Comparison of ENCODE assay signal across 8 mouse cellular contexts in genomic region chr3:152190679-152191477, GRCm38 (mm10). TPM values are rescaled to one million over a fixed set of nuclear protein-coding genes. Genes with fewer than 3 reads are reported as not detected.
DNase-seq lines count a peak whose midpoint lies in the region; ATAC-seq and TF ChIP-seq lines count a peak whose summit lies in the region.

No protein-coding gene starts in this region.

- TF ChIP-seq POLR2A in MEL (IDR thresholded peaks at IDR 0.05; ENCODE audit: control insufficient read depth in 1 of 2, insufficient read depth in 1 of 2, low read depth in 1 of 2, low read length in 2 of 2, poor library complexity in 1 of 2): no peak

- H3K79me2 ChIP-seq in MEL (ENCODE audit: control insufficient read depth, insufficient read depth, low read length, poor library complexity): peaks cover 46% of the 10 kb centered on the region

- intact Hi-C loops in heart, postnatal 14 days (cut with DNase I): loop anchor here (2.0 kb wide), 1 partner anchor 46 kb away; no protein-coding TSS in a partner anchor

- no peak for DNase-seq in heart, embryonic 10.5 days (ENCODE audit: low spot score)
- DNase-seq in heart, postnatal 14 days: no peak
- peak; percentile 79 for DNase-seq in MEL (ENCODE audit: low read depth, low spot score)
- no peak for DNase-seq in forebrain, embryonic 14.5 days (ENCODE audit: low spot score)
- DNase-seq in liver, embryonic 13.5 days: no peak
- DNase-seq in ovary, postnatal 14 days (ENCODE audit: low spot score): no peak
- DNase-seq in layer of hippocampus, adult 9-11 months: no peak
- DNase-seq in retina, embryonic 14.5 days (ENCODE audit: low spot score): no peak

- peaks cover 10% of the 10 kb centered on the region; the same call in 1 of the 2 replicates for H3K36me3 ChIP-seq in heart, embryonic 10.5 days
- H3K36me3 ChIP-seq in MEL (ENCODE audit: control insufficient read depth in 1 of 2, insufficient read depth in 2 of 2, low read length in 2 of 2): peaks cover 2 to 31% of the 10 kb centered on the region in 2 experiments
- H3K36me3 ChIP-seq in forebrain, embryonic 14.5 days (ENCODE audit: control insufficient read depth, insufficient read depth, low read length): peaks cover 3% of the 10 kb centered on the region; the same call in 1 of the 2 replicates
- peaks cover 19% of the 10 kb centered on the region for H3K36me3 ChIP-seq in liver, embryonic 13.5 days

- 0 out of 4 replicates have a peak, but pooled peaks of 1 of the 2 experiments have one; percentile 21 for TF ChIP-seq EP300 in MEL (IDR thresholded peaks at IDR 0.05; ENCODE audit: low read depth in 1 of 2, low read length in 2 of 2)

- peak overlapping the region; percentile 66 for H3K27ac ChIP-seq in heart, embryonic 10.5 days
- peak overlapping the region; percentile 82 for H3K27ac ChIP-seq in MEL (ENCODE audit: control insufficient read depth, low read depth, low read length)
- H3K27ac ChIP-seq in forebrain, embryonic 14.5 days (ENCODE audit: low read depth, low read length): no peak overlapping the region
- peak overlapping the region; percentile 43 for H3K27ac ChIP-seq in liver, embryonic 13.5 days

- peak overlapping the region; percentile 78 for H3K9ac ChIP-seq in MEL (ENCODE audit: control insufficient read depth, low read depth, low read length, poor library complexity, severe bottlenecking)
- H3K9ac ChIP-seq in forebrain, embryonic 14.5 days (ENCODE audit: low read length): no peak overlapping the region
- H3K9ac ChIP-seq in liver, embryonic 13.5 days: peak overlapping the region; percentile 89

- TF ChIP-seq CTCF in MEL (IDR thresholded peaks at IDR 0.05 in 2 of 3, conservative IDR thresholded peaks at IDR 0.05 in 1 of 3; ENCODE audit: control insufficient read depth in 1 of 3, insufficient read depth in 1 of 3, low read depth in 2 of 3, low read length in 3 of 3, poor library complexity in 1 of 3, severe bottlenecking in 1 of 3): no peak

- no peaks in the 10 kb centered on the region for H3K9me3 ChIP-seq in heart, embryonic 10.5 days
- no peaks in the 10 kb centered on the region for H3K9me3 ChIP-seq in MEL (replicated peaks; ENCODE audit: insufficient read depth, low read length)
- no peaks in the 10 kb centered on the region for H3K9me3 ChIP-seq in forebrain, embryonic 14.5 days (replicated peaks; ENCODE audit: control insufficient read depth, low read length)
- no peaks in the 10 kb centered on the region for H3K9me3 ChIP-seq in liver, embryonic 13.5 days (replicated peaks)

- WGBS in heart, embryonic 10.5 days: 71% methylated on average over 9 of the region's 9 CpGs
- 83% methylated on average over 9 of the region's 9 CpGs for WGBS in forebrain, embryonic 14.5 days
- WGBS in liver, embryonic 13.5 days (ENCODE audit: insufficient replicate concordance): 51% methylated on average over 9 of the region's 9 CpGs

- no peak for TF ChIP-seq RAD21 in MEL (IDR thresholded peaks at IDR 0.05; ENCODE audit: low read depth, low read length)

- peak overlapping the region; percentile 16; the same call in 1 of the 2 replicates for H3K4me2 ChIP-seq in forebrain, embryonic 14.5 days (ENCODE audit: low read length)
- peak overlapping the region; percentile 75 for H3K4me2 ChIP-seq in liver, embryonic 13.5 days

- peaks cover 22% of the 10 kb centered on the region for H3K4me1 ChIP-seq in heart, embryonic 10.5 days
- peaks cover 4 to 8% of the 10 kb centered on the region in 2 experiments; a peak in 3 of 4 replicates for H3K4me1 ChIP-seq in MEL (ENCODE audit: control insufficient read depth in 1 of 2, insufficient read depth in 2 of 2, low read length in 2 of 2)
- peaks cover 8% of the 10 kb centered on the region for H3K4me1 ChIP-seq in forebrain, embryonic 14.5 days (ENCODE audit: control insufficient read depth, insufficient read depth, low read length)
- peaks cover 37% of the 10 kb centered on the region for H3K4me1 ChIP-seq in liver, embryonic 13.5 days (replicated peaks)

- no peak for ATAC-seq in forebrain, embryonic 14.5 days
- 0 out of 2 replicates have a peak, but pooled peaks have one; percentile 25 for ATAC-seq in liver, embryonic 13.5 days (ENCODE audit: low read depth)

- H3K4me3 ChIP-seq in heart, embryonic 10.5 days: peak overlapping the region; percentile 42
- peak overlapping the region; percentile 62 to 77 for H3K4me3 ChIP-seq in MEL (ENCODE audit: control insufficient read depth in 1 of 2, insufficient read depth in 1 of 2, low read depth in 2 of 2, low read length in 2 of 2)
- no peak overlapping the region for H3K4me3 ChIP-seq in forebrain, embryonic 14.5 days (ENCODE audit: low read depth, low read length)
- H3K4me3 ChIP-seq in liver, embryonic 13.5 days (replicated peaks): peak overlapping the region; percentile 79

- H3K27me3 ChIP-seq in heart, embryonic 10.5 days (ENCODE audit: insufficient read depth, poor library complexity, severe bottlenecking): no peaks in the 10 kb centered on the region
- H3K27me3 ChIP-seq in MEL (ENCODE audit: control insufficient read depth in 1 of 2, insufficient read depth in 2 of 2, low read length in 2 of 2): no peaks in the 10 kb centered on the region
- no peaks in the 10 kb centered on the region for H3K27me3 ChIP-seq in forebrain, embryonic 14.5 days (replicated peaks; ENCODE audit: control insufficient read depth, insufficient read depth, low read length)
- H3K27me3 ChIP-seq in liver, embryonic 13.5 days: no peaks in the 10 kb centered on the region

TF ChIP-seq in MEL, 35 proteins besides CTCF, POLR2A, EP300 and RAD21:
- TF ChIP-seq ZKSCAN1 (IDR thresholded peaks at IDR 0.05; ENCODE audit: low read depth, low read length): peak; percentile 82
- no peak for TF ChIP-seq MYC (IDR thresholded peaks at IDR 0.05; ENCODE audit: low read depth, low read length)
- TF ChIP-seq TCF12 (IDR thresholded peaks at IDR 0.05; ENCODE audit: low read depth, low read length): 0 out of 2 replicates have a peak, but pooled peaks have one; percentile 8
- TF ChIP-seq MAZ (IDR thresholded peaks at IDR 0.05; ENCODE audit: low read depth, low read length): peak; percentile 61; the same call in 1 of the 2 replicates
- TF ChIP-seq USF1 (IDR thresholded peaks at IDR 0.05; ENCODE audit: low read depth, low read length): no peak
- TF ChIP-seq SIN3A (IDR thresholded peaks at IDR 0.05; ENCODE audit: low read length): no peak; the same call in 1 of the 2 replicates
- TF ChIP-seq MXI1 (IDR thresholded peaks at IDR 0.05; ENCODE audit: low read depth, low read length): peak; percentile 63
- TF ChIP-seq MAX (IDR thresholded peaks at IDR 0.05; ENCODE audit: low read length): 0 out of 2 replicates have a peak, but pooled peaks have one; percentile 43
- TF ChIP-seq UBTF (IDR thresholded peaks at IDR 0.05; ENCODE audit: borderline replicate concordance, insufficient read depth, low read depth, low read length): no peak

RNA-seq across cellular contexts. Expression of gene Dnajb4, which starts 19.2 kb away (rescaled TPM):
- 30.5 and 32.1 TPM in 2 replicates for polyA plus RNA-seq in heart, embryonic 10.5 days (2016; fragmentation: Nextera tagmentation; extraction: Ambion mirVana)
- total RNA-seq in heart, postnatal 14 days (2021): 10 to 100 TPM; 74.3 to 80.3 TPM
- 13.3 and 14.6 TPM in 2 replicates for total RNA-seq in MEL (2012; rRNA removed)
- 10 to 100 TPM in 1 of 2 experiments, not detected in 1; 10.7 TPM for polyA plus RNA-seq in MEL (2012; ENCODE audit: insufficient read depth in 1 of 2, insufficient read length in 2 of 2, low read depth in 1 of 2, low replicate concordance in 2 of 2, missing spikeins in 1 of 2)
- polyA plus RNA-seq in forebrain, embryonic 14.5 days (2014; fragmentation: Nextera tagmentation; extraction: Ambion mirVana): 21.6 and 28.2 TPM in 2 replicates
- polyA plus RNA-seq in liver, embryonic 13.5 days (2015; fragmentation: Nextera tagmentation; extraction: Ambion mirVana): 35.2 and 46.3 TPM in 2 replicates

RNA-seq across cellular contexts. Expression of gene Fubp1, which starts 19.3 kb away (rescaled TPM):
- polyA plus RNA-seq in heart, embryonic 10.5 days (2016; fragmentation: Nextera tagmentation; extraction: Ambion mirVana): 179 and 249 TPM in 2 replicates
- 10 to 100 TPM; 68.1 to 80.6 TPM for total RNA-seq in heart, postnatal 14 days (2021)
- 202 and 251 TPM in 2 replicates for total RNA-seq in MEL (2012; rRNA removed)
- 100 to 1,000 TPM in 1 of 2 experiments, not detected in 1; 196 TPM for polyA plus RNA-seq in MEL (2012; ENCODE audit: insufficient read depth in 1 of 2, insufficient read length in 2 of 2, low read depth in 1 of 2, low replicate concordance in 2 of 2, missing spikeins in 1 of 2)
- 292 and 293 TPM in 2 replicates for polyA plus RNA-seq in forebrain, embryonic 14.5 days (2014; fragmentation: Nextera tagmentation; extraction: Ambion mirVana)
- polyA plus RNA-seq in liver, embryonic 13.5 days (2015; fragmentation: Nextera tagmentation; extraction: Ambion mirVana): 99.4 and 128 TPM in 2 replicates

RNA-seq across cellular contexts. Expression of gene Gipc2, which starts 24.8 kb away (rescaled TPM):
- polyA plus RNA-seq in heart, embryonic 10.5 days (2016; fragmentation: Nextera tagmentation; extraction: Ambion mirVana): 4.2 and 10.8 TPM in 2 replicates
- total RNA-seq in heart, postnatal 14 days (2021): 1 to 10 TPM; 2.1 to 2.9 TPM
- total RNA-seq in MEL (2012; rRNA removed): 0.27 and 0.62 TPM in 2 replicates
- polyA plus RNA-seq in MEL (2012; ENCODE audit: insufficient read depth in 1 of 2, insufficient read length in 2 of 2, low read depth in 1 of 2, low replicate concordance in 2 of 2, missing spikeins in 1 of 2): under 1 TPM in 1 of 2 experiments, not detected in 1; 0.78 TPM
- polyA plus RNA-seq in forebrain, embryonic 14.5 days (2014; fragmentation: Nextera tagmentation; extraction: Ambion mirVana): 3.1 and 4.7 TPM in 2 replicates
- 12.3 and 21.0 TPM in 2 replicates for polyA plus RNA-seq in liver, embryonic 13.5 days (2015; fragmentation: Nextera tagmentation; extraction: Ambion mirVana)
